In genomic region chr1:155099280-155099848, GRCm38 (mm10) we compare ENCODE assay signal across 8 mouse cellular contexts. TPM values are rescaled to one million over a fixed set of nuclear protein-coding genes. Genes with fewer than 3 reads are reported as not detected.
A peak's percentile ranks its signal among the peaks of the same experiment; 100 is the strongest.
DNase-seq lines count a peak whose midpoint lies in the region; ATAC-seq lines count a peak whose summit lies in the region.

Ier5 (minus strand) TSS chr1:155099636.

- under 1% methylated on average over 40 of the region's 40 CpGs for WGBS in hindbrain, embryonic 14.5 days

- no peaks in the 10 kb centered on the region for H3K27me3 ChIP-seq in hindbrain, embryonic 14.5 days (ENCODE audit: control insufficient read depth, insufficient read depth, low read length)

- H3K9me3 ChIP-seq in hindbrain, embryonic 14.5 days (ENCODE audit: control insufficient read depth, low read length), result no peaks in the 10 kb centered on the region

- DNase-seq in NIH3T3 (ENCODE audit: low read depth), result peak; percentile 99
- DNase-seq in cerebellum, postnatal 10 days, result peak; percentile 98
- DNase-seq in frontal cortex, postnatal 14 days (ENCODE audit: low spot score in 2 of 2), result peak; percentile 95 to 98
- peak; percentile 99 for DNase-seq in hindbrain, embryonic 14.5 days (ENCODE audit: low spot score)
- peak; percentile 96 to 97 for DNase-seq in layer of hippocampus, postnatal 36 days
- DNase-seq in lung, postnatal 36 days, result peak; percentile 97
- peak; percentile 99 for DNase-seq in retina, postnatal 1 day
- DNase-seq in urinary bladder, adult 18-20 months (ENCODE audit: low spot score in 2 of 2), result peak; percentile 90 to 94

- peaks cover 23% of the 10 kb centered on the region for H3K4me1 ChIP-seq in hindbrain, embryonic 14.5 days (replicated peaks; ENCODE audit: control insufficient read depth, insufficient read depth, low read length)

- peak within 1 kb of the TSS; percentile 85 for H3K4me2 ChIP-seq in hindbrain, embryonic 14.5 days (replicated peaks)

- peak within 1 kb of the TSS; percentile 95 for H3K9ac ChIP-seq in hindbrain, embryonic 14.5 days

- peak; percentile 98 for ATAC-seq in hindbrain, embryonic 14.5 days (ENCODE audit: low FRiP score)

- peak within 1 kb of the TSS; percentile 87 for H3K4me3 ChIP-seq in hindbrain, embryonic 14.5 days (replicated peaks; ENCODE audit: low read length)

- no peaks in the 10 kb centered on the region for H3K36me3 ChIP-seq in hindbrain, embryonic 14.5 days (replicated peaks; ENCODE audit: control insufficient read depth, insufficient read depth)

- peak within 1 kb of the TSS; percentile 83 for H3K27ac ChIP-seq in hindbrain, embryonic 14.5 days

RNA-seq across cellular contexts. Expression of gene Ier5, which starts in this region (rescaled TPM):
- 10.5 and 13.0 TPM in 2 replicates for polyA plus RNA-seq in hindbrain, embryonic 14.5 days (2014; fragmentation: Nextera tagmentation; extraction: Ambion mirVana)
- 10 to 100 TPM; 26.5 to 30.6 TPM for total RNA-seq in layer of hippocampus, postnatal 36 days (2021)

Comparison
In these comparisons a context has a peak if more than half of its experiments do, and no peak if none do; other contexts are left out.
1. Peak in every context shown above with its lines: DNase-seq, ATAC-seq, H3K4me3 ChIP-seq and H3K27ac ChIP-seq.